Mouse (Mus musculus) kidney, embryonic 14.5 days (tissue): ENCODE data around the gene Dusp23. TPM values are rescaled to one million over a fixed set of nuclear protein-coding genes. Genes with fewer than 3 reads are reported as not detected.

ENCODE experiments used
- ATAC-seq: fragments of 200-750 bp; cut with Nextera tagmentation; 2 replicates; pipeline ENCODE4 v1.8.0; 2017; ENCODE audit warnings: moderate number of reproducible peaks, mild to moderate bottlenecking, moderate TSS enrichment, moderate library complexity; ENCODE audit not compliant: low FRiP score, low TSS enrichment
- H3K27ac ChIP-seq: fragments of 300-500 bp; sonication (generic); 2 replicates; pipeline ENCODE4 v1.5.1; 2014; ENCODE audit warnings: low read depth, mild to moderate bottlenecking, low read length, moderate library complexity, mixed read lengths
- H3K27me3 ChIP-seq: fragments of 300-500 bp; sonication (generic); 2 replicates; pipeline ENCODE4 v1.6.1; 2014; ENCODE audit warnings: mild to moderate bottlenecking, low read length; ENCODE audit not compliant: control insufficient read depth, insufficient read depth
- H3K36me3 ChIP-seq: fragments of 300-500 bp; sonication (generic); 2 replicates; pipeline ENCODE4 v1.6.1; 2014; ENCODE audit warnings: low read length, mixed read lengths; ENCODE audit not compliant: control insufficient read depth, insufficient read depth
- H3K4me1 ChIP-seq: fragments of 300-500 bp; sonication (generic); 2 replicates; pipeline ENCODE4 v1.6.1; 2014; ENCODE audit warnings: low read length, mixed read lengths; ENCODE audit not compliant: control insufficient read depth, insufficient read depth
- H3K4me2 ChIP-seq: fragments of 300-500 bp; sonication (generic); replicated peaks from 2 replicates; pipeline ENCODE4 v1.6.1; 2014; ENCODE audit warnings: low read depth, mild to moderate bottlenecking, low read length
- H3K4me3 ChIP-seq: fragments of 300-500 bp; sonication (generic); 2 replicates; pipeline ENCODE4 v1.5.1; 2014; ENCODE audit warnings: mild to moderate bottlenecking, low read length
- H3K9ac ChIP-seq: fragments of 300-500 bp; sonication (generic); 2 replicates; pipeline ENCODE4 v1.6.1; 2014; ENCODE audit warnings: low read depth, mild to moderate bottlenecking, low read length, moderate library complexity
- H3K9me3 ChIP-seq: fragments of 300-500 bp; sonication (generic); 2 replicates; pipeline ENCODE4 v1.6.1; 2016; ENCODE audit warnings: low read length; ENCODE audit not compliant: control insufficient read depth
- WGBS: fragments of 180-500 bp; shearing (Covaris S2); extraction: QIAGEN DNeasy Blood & Tissue Kit; methylation state at CpG from one replicate; pipeline ENCODE4 v1.1.7; 2014; 5-methylcytosine and 5-hydroxymethylcytosine counted together
- polyA plus RNA-seq: library from polyadenylated mRNA; unstranded; fragments of >200 nt; fragmentation: Nextera tagmentation; extraction: Ambion mirVana; gene quantifications from 2 replicates; pipeline ENCODE4 v1.2.1, GENCODE M21; 2014

Gene Dusp23
- polyA plus RNA-seq, 1 experiment from 2014 or later: 17.0 TPM

- 72% methylated on average over 4 of the region's 4 CpGs for WGBS
- ATAC-seq: no peak
- Histone ChIP-seq H3K36me3 (no peaks in the 10 kb centered on the region), H3K27me3 (no peaks in the 10 kb centered on the region), H3K4me1 (peaks cover 13% of the 10 kb centered on the region; the same call in 1 of the 2 replicates), H3K4me2 (no peak overlapping the region), H3K27ac (no peak overlapping the region), H3K9ac (no peak overlapping the region), H3K4me3 (no peak overlapping the region), H3K9me3 (no peaks in the 10 kb centered on the region)
These were observed 17.4 kb downstream of the Dusp23 start for GRCm38 (mm10) chr1:172615412-172615811.

- Histone ChIP-seq H3K36me3 (no peaks in the 10 kb centered on the region), H3K4me2 (no peak overlapping the region), H3K4me3 (no peak overlapping the region), H3K9ac (no peak overlapping the region), H3K27me3 (no peaks in the 10 kb centered on the region), H3K9me3 (no peaks in the 10 kb centered on the region), H3K27ac (no peak overlapping the region), H3K4me1 (peaks cover 13% of the 10 kb centered on the region; the same call in 1 of the 2 replicates)
- 50% methylated on average over 10 of the region's 10 CpGs for WGBS
- peak; percentile 29 for ATAC-seq
These were observed 18.1 kb downstream of the Dusp23 start for GRCm38 (mm10) chr1:172614654-172615053.

- WGBS: 41% methylated on average over 1 of the region's 1 CpGs
- no peak overlapping the region for H3K27ac ChIP-seq
- H3K4me2 ChIP-seq: no peak overlapping the region
- H3K9ac ChIP-seq: no peak overlapping the region
- no peaks in the 10 kb centered on the region for H3K9me3 ChIP-seq
- peaks cover 13% of the 10 kb centered on the region; the same call in 1 of the 2 replicates for H3K4me1 ChIP-seq
- H3K4me3 ChIP-seq: no peak overlapping the region
- no peaks in the 10 kb centered on the region for H3K27me3 ChIP-seq
- ATAC-seq: no peak
- H3K36me3 ChIP-seq: no peaks in the 10 kb centered on the region
These were observed 20.0 kb downstream of the Dusp23 start for GRCm38 (mm10) chr1:172612745-172613144.

GRCm38 (mm10) chr1:172611304-172611703, 21.5 kb downstream of the Dusp23 start:
- no peak overlapping the region for H3K27ac ChIP-seq
- H3K4me3 ChIP-seq: no peak overlapping the region
- no peak for ATAC-seq
- H3K9me3 ChIP-seq: no peaks in the 10 kb centered on the region
- no peaks in the 10 kb centered on the region for H3K36me3 ChIP-seq
- no peaks in the 10 kb centered on the region for H3K27me3 ChIP-seq
- no peak overlapping the region for H3K4me2 ChIP-seq
- H3K9ac ChIP-seq: no peak overlapping the region
- WGBS: 85% methylated on average over 10 of the region's 10 CpGs
- H3K4me1 ChIP-seq: 0 out of 2 replicates have a peak, but pooled peaks cover 5% of the 10 kb centered on the region

- Histone ChIP-seq H3K36me3 (no peaks in the 10 kb centered on the region), H3K27ac (no peak within 1 kb of the TSS), H3K27me3 (no peaks in the 10 kb centered on the region), H3K4me2 (no peak within 1 kb of the TSS), H3K9me3 (no peaks in the 10 kb centered on the region), H3K4me1 (no peaks in the 10 kb centered on the region), H3K4me3 (no peak within 1 kb of the TSS), H3K9ac (no peak within 1 kb of the TSS)
- WGBS: 93% methylated on average over 1 of the region's 1 CpGs
- no peak for ATAC-seq
These were observed 30.4 kb downstream of the Dusp23 start, which contains the start of gene Fcrl6 for GRCm38 (mm10) chr1:172602326-172602725. TSS of gene Fcrl6 (minus strand) at chr1:172602551.

GRCm38 (mm10) chr1:172594495-172594894, 38.3 kb downstream of the Dusp23 start:
- Histone ChIP-seq H3K36me3 (no peaks in the 10 kb centered on the region), H3K27me3 (no peaks in the 10 kb centered on the region; the same call in 1 of the 2 replicates), H3K9me3 (no peaks in the 10 kb centered on the region), H3K27ac (no peak overlapping the region), H3K4me3 (no peak overlapping the region), H3K4me2 (no peak overlapping the region), H3K9ac (no peak overlapping the region), H3K4me1 (no peaks in the 10 kb centered on the region)
- ATAC-seq: no peak; the same call in 1 of the 2 replicates

GRCm38 (mm10) chr1:172593956-172594355, 38.8 kb downstream of the Dusp23 start:
- Histone ChIP-seq H3K27ac (no peak overlapping the region), H3K27me3 (no peaks in the 10 kb centered on the region; the same call in 1 of the 2 replicates), H3K36me3 (no peaks in the 10 kb centered on the region), H3K4me1 (no peaks in the 10 kb centered on the region), H3K9me3 (no peaks in the 10 kb centered on the region), H3K9ac (no peak overlapping the region), H3K4me3 (no peak overlapping the region), H3K4me2 (no peak overlapping the region)
- 79% methylated on average over 2 of the region's 2 CpGs for WGBS
- ATAC-seq: no peak

GRCm38 (mm10) chr1:172593321-172593720, 39.4 kb downstream of the Dusp23 start:
- Histone ChIP-seq H3K4me1 (no peaks in the 10 kb centered on the region), H3K4me2 (no peak overlapping the region), H3K36me3 (no peaks in the 10 kb centered on the region), H3K27ac (no peak overlapping the region), H3K4me3 (no peak overlapping the region), H3K9me3 (no peaks in the 10 kb centered on the region), H3K9ac (no peak overlapping the region), H3K27me3 (no peaks in the 10 kb centered on the region; the same call in 1 of the 2 replicates)
- no peak for ATAC-seq
- WGBS: 83% methylated on average over 3 of the region's 3 CpGs

GRCm38 (mm10) chr1:172590385-172590784, 42.4 kb downstream of the Dusp23 start, which contains the start of gene Slamf8:
TSS of gene Slamf8 (minus strand) at chr1:172590568.
- no peak within 1 kb of the TSS for H3K4me2 ChIP-seq
- H3K27ac ChIP-seq: no peak within 1 kb of the TSS
- no peaks in the 10 kb centered on the region for H3K36me3 ChIP-seq
- H3K4me3 ChIP-seq: no peak within 1 kb of the TSS
- 87% methylated on average over 7 of the region's 7 CpGs for WGBS
- no peak for ATAC-seq
- H3K27me3 ChIP-seq: no peaks in the 10 kb centered on the region; the same call in none of the 2 replicates
- H3K4me1 ChIP-seq: peaks cover 3% of the 10 kb centered on the region; the same call in 1 of the 2 replicates
- H3K9me3 ChIP-seq: no peaks in the 10 kb centered on the region
- no peak within 1 kb of the TSS for H3K9ac ChIP-seq
